Mouse (Mus musculus): ENCODE measurements around the gene Mcpt1. TPM values are rescaled to one million over a fixed set of nuclear protein-coding genes. Genes with fewer than 3 reads are reported as not detected.
"Not testable (repeated sequence)": the region's sequence is repeated elsewhere in the genome, so short reads cannot be mapped to it uniquely, and the experiment has no call there.

The Mcpt1 gene
- polyA plus RNA-seq, 1 experiment from 2014 or later = 0.48 TPM

GRCm38 (mm10) chr14:56057722-56058121 lies 40.0 kb downstream of the Mcpt1 start:
- H3K9ac ChIP-seq (ENCODE audit: low read length) = no peak overlapping the region
- H3K27me3 ChIP-seq (ENCODE audit: control insufficient read depth, insufficient read depth, low read length) = no peaks in the 10 kb centered on the region
- 64% methylated on average over 4 of the region's 4 CpGs for WGBS
- no peaks in the 10 kb centered on the region for H3K9me3 ChIP-seq (replicated peaks; ENCODE audit: control insufficient read depth, low read length)
- ATAC-seq (ENCODE audit: insufficient read depth, low FRiP score) = no peak
- no peaks in the 10 kb centered on the region for H3K36me3 ChIP-seq (ENCODE audit: control insufficient read depth, insufficient read depth, low read length)
- H3K27ac ChIP-seq (ENCODE audit: low read length) = no peak overlapping the region
- H3K4me1 ChIP-seq (ENCODE audit: control insufficient read depth, insufficient read depth, low read length) = no peaks in the 10 kb centered on the region
- no peak overlapping the region for H3K4me2 ChIP-seq (ENCODE audit: low read depth, low read length)
- no peak overlapping the region for H3K4me3 ChIP-seq (replicated peaks; ENCODE audit: low read length)

- H3K4me3 ChIP-seq (replicated peaks; ENCODE audit: low read length); H3K27ac ChIP-seq (ENCODE audit: low read length); H3K9ac ChIP-seq (ENCODE audit: low read length); H3K36me3 ChIP-seq (ENCODE audit: control insufficient read depth, insufficient read depth, low read length); H3K4me2 ChIP-seq (ENCODE audit: low read depth, low read length); H3K9me3 ChIP-seq (replicated peaks; ENCODE audit: control insufficient read depth, low read length); H3K4me1 ChIP-seq (ENCODE audit: control insufficient read depth, insufficient read depth, low read length); H3K27me3 ChIP-seq (ENCODE audit: control insufficient read depth, insufficient read depth, low read length); ATAC-seq (ENCODE audit: insufficient read depth, low FRiP score): not testable (repeated sequence)
- 68% methylated on average over 3 of the region's 3 CpGs for WGBS
These were observed 44.4 kb downstream of the Mcpt1 start, which contains the start of gene Mcpt4 for GRCm38 (mm10) chr14:56062213-56062612. Gene Mcpt4 (minus strand): TSS chr14:56062313.

Other genes starting within 250 kb of the Mcpt1 start
- 7.7 and 8.2 TPM in 2 replicates for gene Adcy4, start 233.9 kb upstream of the Mcpt1 start, polyA plus RNA-seq (2015; fragmentation: Nextera tagmentation; extraction: Ambion mirVana)
- 32.7 and 34.4 TPM in 2 replicates for gene Ripk3, start 229.1 kb upstream of the Mcpt1 start, polyA plus RNA-seq (2015; fragmentation: Nextera tagmentation; extraction: Ambion mirVana)
- gene Nfatc4, start 194.8 kb upstream of the Mcpt1 start, polyA plus RNA-seq (2015; fragmentation: Nextera tagmentation; extraction: Ambion mirVana) = 32.9 and 33.9 TPM in 2 replicates
- 18.0 and 19.3 TPM in 2 replicates for gene Nynrin, start 164.0 kb upstream of the Mcpt1 start, polyA plus RNA-seq (2015; fragmentation: Nextera tagmentation; extraction: Ambion mirVana)
- 0.45 and 0.66 TPM in 2 replicates for gene Cbln3, start 133.6 kb upstream of the Mcpt1 start, polyA plus RNA-seq (2015; fragmentation: Nextera tagmentation; extraction: Ambion mirVana)
- gene Khnyn, start 133.0 kb upstream of the Mcpt1 start, polyA plus RNA-seq (2015; fragmentation: Nextera tagmentation; extraction: Ambion mirVana) = 18.5 and 21.7 TPM in 2 replicates
- 65.5 and 66.5 TPM in 2 replicates for gene Sdr39u1, start 117.7 kb upstream of the Mcpt1 start, polyA plus RNA-seq (2015; fragmentation: Nextera tagmentation; extraction: Ambion mirVana)
- 18.9 and 33.3 TPM in 2 replicates for gene Cma1, start 73.3 kb upstream of the Mcpt1 start, polyA plus RNA-seq (2015; fragmentation: Nextera tagmentation; extraction: Ambion mirVana)
- not detected in 2 replicates for gene Cma2, start 67.0 kb upstream of the Mcpt1 start, polyA plus RNA-seq (2015; fragmentation: Nextera tagmentation; extraction: Ambion mirVana)
- gene Mcpt9, start 12.5 kb downstream of the Mcpt1 start, polyA plus RNA-seq (2015; fragmentation: Nextera tagmentation; extraction: Ambion mirVana) = not detected in 2 replicates
- 0.65 and 0.75 TPM in 2 replicates for gene Mcpt2, start 24.1 kb downstream of the Mcpt1 start, polyA plus RNA-seq (2015; fragmentation: Nextera tagmentation; extraction: Ambion mirVana)
- gene Mcpt4, start 44.3 kb downstream of the Mcpt1 start, polyA plus RNA-seq (2015; fragmentation: Nextera tagmentation; extraction: Ambion mirVana) = 1.5 and 2.1 TPM in 2 replicates
- 2.1 and 4.3 TPM in 2 replicates for gene Mcpt8, start 67.3 kb downstream of the Mcpt1 start, polyA plus RNA-seq (2015; fragmentation: Nextera tagmentation; extraction: Ambion mirVana)
- gene Ctsg, start 84.6 kb downstream of the Mcpt1 start, polyA plus RNA-seq (2015; fragmentation: Nextera tagmentation; extraction: Ambion mirVana) = 0.92 and 1.7 TPM in 2 replicates
- not detected in 2 replicates for gene Gzme, start 102.7 kb downstream of the Mcpt1 start, polyA plus RNA-seq (2015; fragmentation: Nextera tagmentation; extraction: Ambion mirVana)
- not detected in 2 replicates for gene Gzmd, start 114.6 kb downstream of the Mcpt1 start, polyA plus RNA-seq (2015; fragmentation: Nextera tagmentation; extraction: Ambion mirVana)
- gene Gzmg, start 141.6 kb downstream of the Mcpt1 start, polyA plus RNA-seq (2015; fragmentation: Nextera tagmentation; extraction: Ambion mirVana) = not detected in 2 replicates
- gene Gzmn, start 156.6 kb downstream of the Mcpt1 start, polyA plus RNA-seq (2015; fragmentation: Nextera tagmentation; extraction: Ambion mirVana) = not detected in 2 replicates
- not detected in 2 replicates for gene Gzmf, start 193.4 kb downstream of the Mcpt1 start, polyA plus RNA-seq (2015; fragmentation: Nextera tagmentation; extraction: Ambion mirVana)
- not detected in 2 replicates for gene Gzmc, start 216.7 kb downstream of the Mcpt1 start, polyA plus RNA-seq (2015; fragmentation: Nextera tagmentation; extraction: Ambion mirVana)
- 1.6 and 1.9 TPM in 2 replicates for gene Gzmb, start 244.3 kb downstream of the Mcpt1 start, polyA plus RNA-seq (2015; fragmentation: Nextera tagmentation; extraction: Ambion mirVana)

Measured in stomach, embryonic 16.5 days (tissue).